Mouse (Mus musculus): ENCODE data around the gene Rpl27. TPM values are rescaled to one million over a fixed set of nuclear protein-coding genes. Genes with fewer than 3 reads are reported as not detected.

Gene Rpl27
- polyA plus RNA-seq, 1 experiment from 2014 or later: 430 TPM

Small RNA genes within 50 kb of the gene (microRNA-seq; reads per million reads assigned to microRNA genes)
- 0.63 reads per million for gene Mir6929

Other genes starting within 250 kb of the Rpl27 start
- gene Ezh1, start 215.8 kb upstream of the Rpl27 start, polyA plus RNA-seq (2014; fragmentation: Nextera tagmentation; extraction: Ambion mirVana): 18.2 and 27.4 TPM in 2 replicates
- 248 and 275 TPM in 2 replicates for gene Ramp2, start 196.3 kb upstream of the Rpl27 start, polyA plus RNA-seq (2014; fragmentation: Nextera tagmentation; extraction: Ambion mirVana)
- 154 and 160 TPM in 2 replicates for gene Vps25, start 188.6 kb upstream of the Rpl27 start, polyA plus RNA-seq (2014; fragmentation: Nextera tagmentation; extraction: Ambion mirVana)
- gene Wnk4, start 181.7 kb upstream of the Rpl27 start, polyA plus RNA-seq (2014; fragmentation: Nextera tagmentation; extraction: Ambion mirVana): 18.9 and 28.1 TPM in 2 replicates
- 1.2 and 1.7 TPM in 2 replicates for gene Cntd1, start 163.3 kb upstream of the Rpl27 start, polyA plus RNA-seq (2014; fragmentation: Nextera tagmentation; extraction: Ambion mirVana)
- 204 and 207 TPM in 2 replicates for gene Coa3, start 163.2 kb upstream of the Rpl27 start, polyA plus RNA-seq (2014; fragmentation: Nextera tagmentation; extraction: Ambion mirVana)
- 112 and 164 TPM in 2 replicates for gene Becn1, start 140.0 kb upstream of the Rpl27 start, polyA plus RNA-seq (2014; fragmentation: Nextera tagmentation; extraction: Ambion mirVana)
- 113 and 130 TPM in 2 replicates for gene Psme3, start 126.1 kb upstream of the Rpl27 start, polyA plus RNA-seq (2014; fragmentation: Nextera tagmentation; extraction: Ambion mirVana)
- gene Aoc2, start 117.2 kb upstream of the Rpl27 start, polyA plus RNA-seq (2014; fragmentation: Nextera tagmentation; extraction: Ambion mirVana): 1.9 TPM in 2 replicates
- 0.23 and 0.37 TPM in 2 replicates for gene Aoc3, start 111.7 kb upstream of the Rpl27 start, polyA plus RNA-seq (2014; fragmentation: Nextera tagmentation; extraction: Ambion mirVana)
- gene G6pc, start 74.7 kb upstream of the Rpl27 start, polyA plus RNA-seq (2014; fragmentation: Nextera tagmentation; extraction: Ambion mirVana): 0.08 TPM in 1 of 2 replicates, not detected in the other
- gene Aarsd1, start 24.7 kb upstream of the Rpl27 start, polyA plus RNA-seq (2014; fragmentation: Nextera tagmentation; extraction: Ambion mirVana): 85.2 and 99.0 TPM in 2 replicates
- gene Gm27029, start 17.5 kb upstream of the Rpl27 start, polyA plus RNA-seq (2014; fragmentation: Nextera tagmentation; extraction: Ambion mirVana): 10.4 and 11.5 TPM in 2 replicates
- 8.2 and 16.1 TPM in 2 replicates for gene Rundc1, start 17.2 kb upstream of the Rpl27 start, polyA plus RNA-seq (2014; fragmentation: Nextera tagmentation; extraction: Ambion mirVana)
- 8.9 and 10.3 TPM in 2 replicates for gene Ptges3l, start 17.0 kb upstream of the Rpl27 start, polyA plus RNA-seq (2014; fragmentation: Nextera tagmentation; extraction: Ambion mirVana)
- 9.6 and 10.4 TPM in 2 replicates for gene Ifi35, start 6.1 kb downstream of the Rpl27 start, polyA plus RNA-seq (2014; fragmentation: Nextera tagmentation; extraction: Ambion mirVana)
- 7.0 and 10.8 TPM in 2 replicates for gene Rnd2, start 22.7 kb downstream of the Rpl27 start, polyA plus RNA-seq (2014; fragmentation: Nextera tagmentation; extraction: Ambion mirVana)
- 25.0 and 28.4 TPM in 2 replicates for gene Vat1, start 23.9 kb downstream of the Rpl27 start, polyA plus RNA-seq (2014; fragmentation: Nextera tagmentation; extraction: Ambion mirVana)
- 8.7 and 22.0 TPM in 2 replicates for gene Brca1, start 109.7 kb downstream of the Rpl27 start, polyA plus RNA-seq (2014; fragmentation: Nextera tagmentation; extraction: Ambion mirVana)
- gene Nbr1, start 109.9 kb downstream of the Rpl27 start, polyA plus RNA-seq (2014; fragmentation: Nextera tagmentation; extraction: Ambion mirVana): 30.8 and 63.9 TPM in 2 replicates
- 3.8 and 4.8 TPM in 2 replicates for gene Tmem106a, start 139.9 kb downstream of the Rpl27 start, polyA plus RNA-seq (2014; fragmentation: Nextera tagmentation; extraction: Ambion mirVana)
- gene Gm11634, start 157.0 kb downstream of the Rpl27 start, polyA plus RNA-seq (2014; fragmentation: Nextera tagmentation; extraction: Ambion mirVana): not detected in 2 replicates
- 31.6 and 35.8 TPM in 2 replicates for gene Rdm1, start 184.9 kb downstream of the Rpl27 start, polyA plus RNA-seq (2014; fragmentation: Nextera tagmentation; extraction: Ambion mirVana)
- gene Arl4d, start 223.2 kb downstream of the Rpl27 start, polyA plus RNA-seq (2014; fragmentation: Nextera tagmentation; extraction: Ambion mirVana): 2.4 and 2.8 TPM in 2 replicates